Mouse (Mus musculus): ENCODE measurements around the gene Dhtkd1. TPM values are rescaled to one million over a fixed set of nuclear protein-coding genes. Genes with fewer than 3 reads are reported as not detected.

The Dhtkd1 gene
- polyA plus RNA-seq, 1 experiment from 2014 or later = 0.29 TPM

Other genes with a start within 250 kb of the Dhtkd1 start
- gene Camk1d, start 228.3 kb downstream of the Dhtkd1 start, polyA plus RNA-seq (2018) = 8.8 to 14.3 TPM (median 11.1 TPM) in 3 replicates
- gene Nudt5, start 97.8 kb downstream of the Dhtkd1 start, polyA plus RNA-seq (2018) = 10.6 to 29.8 TPM (median 12.1 TPM) in 3 replicates
- gene Cdc123, start 97.6 kb downstream of the Dhtkd1 start, polyA plus RNA-seq (2018) = 56.0 to 70.6 TPM (median 63.8 TPM) in 3 replicates
- 0.38 to 0.52 TPM in 2 of 3 replicates, not detected in the other for gene Gm13199, start 79.9 kb downstream of the Dhtkd1 start, polyA plus RNA-seq (2018)
- 9.4 to 13.9 TPM (median 11.3 TPM) in 3 replicates for gene Sec61a2, start 47.4 kb downstream of the Dhtkd1 start, polyA plus RNA-seq (2018)
- 15.9 to 30.9 TPM (median 17.5 TPM) in 3 replicates for gene Upf2, start 8.7 kb upstream of the Dhtkd1 start, polyA plus RNA-seq (2018)
- gene Proser2, start 187.4 kb upstream of the Dhtkd1 start, polyA plus RNA-seq (2018) = 0.11 TPM in 1 of 3 replicates, not detected in the others